Comparison of ENCODE assay signal across 8 mouse cellular contexts in genomic region chr10:85184201-85184963, GRCm38 (mm10). TPM values are rescaled to one million over a fixed set of nuclear protein-coding genes. Genes with fewer than 3 reads are reported as not detected.
A peak's percentile ranks its signal among the peaks of the same experiment; 100 is the strongest.
DNase-seq lines count a peak whose midpoint lies in the region; ATAC-seq and TF ChIP-seq lines count a peak whose summit lies in the region.

No protein-coding gene starts in this region.

- H3K27ac ChIP-seq in CH12.LX (ENCODE audit: insufficient read depth, low read depth): no peak overlapping the region
- H3K27ac ChIP-seq in embryonic facial prominence, embryonic 13.5 days: peak overlapping the region; percentile 94
- no peak overlapping the region for H3K27ac ChIP-seq in heart, embryonic 11.5 days (ENCODE audit: low read depth, low read length)
- H3K27ac ChIP-seq in lung, embryonic 15.5 days: peak overlapping the region; percentile 90

- ATAC-seq in embryonic facial prominence, embryonic 13.5 days (ENCODE audit: insufficient number of reproducible peaks, insufficient read depth, low FRiP score, low TSS enrichment, low read depth): 0 out of 2 replicates have a peak, but pooled peaks have one; percentile 1
- ATAC-seq in heart, embryonic 11.5 days (replicated peaks; ENCODE audit: insufficient number of reproducible peaks, low FRiP score, low TSS enrichment): peak; percentile 24
- peak; percentile 23 for ATAC-seq in lung, embryonic 15.5 days (ENCODE audit: borderline replicate concordance, extremely low read depth, low FRiP score, low TSS enrichment)
- ATAC-seq in neutrophil, adult 5-6 weeks (ENCODE audit: extremely low read depth, insufficient number of reproducible peaks, low FRiP score, poor library complexity, severe bottlenecking): peak; percentile 33

- DNase-seq in CH12.LX (ENCODE audit: extremely low read depth): peak; percentile 33
- peak; percentile 10 to 18 for DNase-seq in adrenal gland, postnatal 4 days (ENCODE audit: low spot score in 2 of 2)
- DNase-seq in kidney, postnatal 10 days: peak; percentile 58
- peak; percentile 66 for DNase-seq in thymus, postnatal 25 days

- under 1% methylated on average over 91 of the region's 95 CpGs for WGBS in embryonic facial prominence, embryonic 13.5 days
- whole genome bisulfite sequencing in heart, embryonic 11.5 days (ENCODE audit: insufficient replicate concordance): under 1% methylated on average over 91 of the region's 95 CpGs
- WGBS in lung, embryonic 15.5 days: under 1% methylated on average over 95 of the region's 95 CpGs

- no peak for TF ChIP-seq POLR2A in CH12.LX (IDR thresholded peaks at IDR 0.05; ENCODE audit: low read depth, low read length)

- dilution Hi-C loops in CH12.LX (cut with MboI; ENCODE audit: extremely low pct_ligation_motif_present, extremely low pct_unique_long_range_greater_than_20kb, low sequenced_read_pairs): no loop called here

- H3K36me3 ChIP-seq in CH12.LX (replicated peaks in 1 of 2; ENCODE audit: control insufficient read depth in 1 of 2, insufficient read depth in 1 of 2, low read length in 1 of 2): peaks cover 2 to 9% of the 10 kb centered on the region in 2 experiments
- no peaks in the 10 kb centered on the region for H3K36me3 ChIP-seq in embryonic facial prominence, embryonic 13.5 days
- no peaks in the 10 kb centered on the region for H3K36me3 ChIP-seq in heart, embryonic 11.5 days (ENCODE audit: control insufficient read depth, insufficient read depth, low read length)
- H3K36me3 ChIP-seq in lung, embryonic 15.5 days: no peaks in the 10 kb centered on the region

- H3K4me3 ChIP-seq in CH12.LX (replicated peaks in 1 of 3; ENCODE audit: low read depth in 2 of 3, low read length in 2 of 3, poor library complexity in 1 of 3): peak overlapping the region; percentile 66 to 87 (median 84)
- H3K4me3 ChIP-seq in embryonic facial prominence, embryonic 13.5 days: peak overlapping the region; percentile 88
- H3K4me3 ChIP-seq in heart, embryonic 11.5 days (ENCODE audit: low read depth, low read length): peak overlapping the region; percentile 79
- peak overlapping the region; percentile 78 for H3K4me3 ChIP-seq in lung, embryonic 15.5 days

- peak overlapping the region; percentile 79 for H3K9ac ChIP-seq in CH12.LX (ENCODE audit: insufficient read depth, low read depth)
- H3K9ac ChIP-seq in embryonic facial prominence, embryonic 13.5 days: peak overlapping the region; percentile 85
- H3K9ac ChIP-seq in heart, embryonic 11.5 days (ENCODE audit: low read depth, low read length): peak overlapping the region; percentile 91
- peak overlapping the region; percentile 89 for H3K9ac ChIP-seq in lung, embryonic 15.5 days

- in situ Hi-C loops in CH12.LX (cut with MboI; ENCODE audit: low pct_ligation_motif_present, low pct_unique_long_range_greater_than_20kb, low sequenced_read_pairs): no loop called here

- H3K79me2 ChIP-seq in CH12.LX (replicated peaks; ENCODE audit: control insufficient read depth, extremely low read depth, insufficient read depth, poor library complexity, severe bottlenecking): no peaks in the 10 kb centered on the region; the same call in 1 of the 2 replicates

- H3K9me3 ChIP-seq in CH12.LX (replicated peaks; ENCODE audit: low read length): no peaks in the 10 kb centered on the region
- H3K9me3 ChIP-seq in embryonic facial prominence, embryonic 13.5 days: no peaks in the 10 kb centered on the region
- H3K9me3 ChIP-seq in heart, embryonic 11.5 days (replicated peaks; ENCODE audit: control insufficient read depth, low read length): no peaks in the 10 kb centered on the region
- no peaks in the 10 kb centered on the region for H3K9me3 ChIP-seq in lung, embryonic 15.5 days

- no peak for TF ChIP-seq CTCF in CH12.LX (conservative IDR thresholded peaks at IDR 0.05 in 1 of 2, IDR thresholded peaks at IDR 0.05 in 1 of 2; ENCODE audit: low read depth in 2 of 2, low read length in 2 of 2)

- peak overlapping the region; percentile 87 for H3K4me2 ChIP-seq in CH12.LX (ENCODE audit: insufficient read depth, low read depth, poor library complexity, severe bottlenecking)
- peak overlapping the region; percentile 97 for H3K4me2 ChIP-seq in embryonic facial prominence, embryonic 13.5 days
- H3K4me2 ChIP-seq in heart, embryonic 11.5 days: peak overlapping the region; percentile 86
- H3K4me2 ChIP-seq in lung, embryonic 15.5 days: peak overlapping the region; percentile 98

- no peaks in the 10 kb centered on the region for H3K27me3 ChIP-seq in CH12.LX (replicated peaks)
- H3K27me3 ChIP-seq in embryonic facial prominence, embryonic 13.5 days: no peaks in the 10 kb centered on the region
- no peaks in the 10 kb centered on the region for H3K27me3 ChIP-seq in heart, embryonic 11.5 days (ENCODE audit: control insufficient read depth, insufficient read depth, low read length)
- no peaks in the 10 kb centered on the region for H3K27me3 ChIP-seq in lung, embryonic 15.5 days

- no peak for TF ChIP-seq RAD21 in CH12.LX (IDR thresholded peaks at IDR 0.05; ENCODE audit: low read depth, low read length)

- TF ChIP-seq EP300 in CH12.LX (IDR thresholded peaks at IDR 0.05; ENCODE audit: low read length): no peak

- H3K4me1 ChIP-seq in CH12.LX (ENCODE audit: control insufficient read depth in 1 of 2, insufficient read depth in 2 of 2): peaks cover 0 to 32% of the 10 kb centered on the region in 2 experiments; a peak in 2 of 4 replicates
- H3K4me1 ChIP-seq in embryonic facial prominence, embryonic 13.5 days: peaks cover 10% of the 10 kb centered on the region
- H3K4me1 ChIP-seq in heart, embryonic 11.5 days (ENCODE audit: control insufficient read depth, insufficient read depth, low read length): peaks cover 7% of the 10 kb centered on the region
- H3K4me1 ChIP-seq in lung, embryonic 15.5 days: peaks cover 10% of the 10 kb centered on the region

TF ChIP-seq in CH12.LX, 34 proteins besides CTCF, POLR2A, EP300 and RAD21:
- 0 out of 2 replicates have a peak, but pooled peaks have one; percentile 14 for TF ChIP-seq TBP (conservative IDR thresholded peaks at IDR 0.05; ENCODE audit: low read depth, low read length)
- TF ChIP-seq ETS1 (conservative IDR thresholded peaks at IDR 0.05; ENCODE audit: low read depth, low read length): no peak
- no peak for TF ChIP-seq USF1 (IDR thresholded peaks at IDR 0.05; ENCODE audit: low read depth, low read length)
- no peak for TF ChIP-seq MXI1 (IDR thresholded peaks at IDR 0.05; ENCODE audit: low read depth, low read length)
- TF ChIP-seq MAZ (IDR thresholded peaks at IDR 0.05; ENCODE audit: low read depth, low read length): 0 out of 2 replicates have a peak, but pooled peaks have one; percentile 2
- TF ChIP-seq RCOR1 (conservative IDR thresholded peaks at IDR 0.05; ENCODE audit: low read depth, low read length): no peak
- 0 out of 2 replicates have a peak, but pooled peaks have one; percentile 23 for TF ChIP-seq UBTF (IDR thresholded peaks at IDR 0.05; ENCODE audit: low read depth, low read length)

RNA-seq across cellular contexts. Expression of gene Cry1, which starts 0.5 kb away (rescaled TPM):
- 16.3 and 16.5 TPM in 2 replicates for total RNA-seq in CH12.LX (2012; rRNA removed)
- total RNA-seq in CH12.LX (2014; rRNA removed): 17.1 and 19.6 TPM in 2 replicates
- polyA plus RNA-seq in CH12.LX (2012; ENCODE audit: insufficient read length, low read depth): 19.1 and 19.8 TPM in 2 replicates
- 10 to 100 TPM; 18.8 to 19.5 TPM for total RNA-seq in adrenal gland, postnatal 4 days (2021)
- 33.9 and 34.5 TPM in 2 replicates for polyA plus RNA-seq in embryonic facial prominence, embryonic 13.5 days (2015; fragmentation: Nextera tagmentation; extraction: Ambion mirVana)
- 14.7 and 19.6 TPM in 2 replicates for polyA plus RNA-seq in heart, embryonic 11.5 days (2014; fragmentation: Nextera tagmentation; extraction: Ambion mirVana)
- polyA plus RNA-seq in lung, embryonic 15.5 days (2015; fragmentation: Nextera tagmentation; extraction: Ambion mirVana): 31.3 and 32.8 TPM in 2 replicates
- total RNA-seq in neutrophil, adult 5-6 weeks (2017): 19.4 and 26.1 TPM in 2 replicates

RNA-seq across cellular contexts. Expression of gene Mterf2, which starts 56.6 kb away (rescaled TPM):
- total RNA-seq in CH12.LX (2012; rRNA removed): 9.7 and 11.2 TPM in 2 replicates
- total RNA-seq in CH12.LX (2014; rRNA removed): 32.0 and 34.0 TPM in 2 replicates
- polyA plus RNA-seq in CH12.LX (2012; ENCODE audit: insufficient read length, low read depth): 10.7 and 18.4 TPM in 2 replicates
- total RNA-seq in adrenal gland, postnatal 4 days (2021): 10 to 100 TPM; 11.1 to 11.3 TPM
- 22.7 and 23.5 TPM in 2 replicates for polyA plus RNA-seq in embryonic facial prominence, embryonic 13.5 days (2015; fragmentation: Nextera tagmentation; extraction: Ambion mirVana)
- polyA plus RNA-seq in heart, embryonic 11.5 days (2014; fragmentation: Nextera tagmentation; extraction: Ambion mirVana): 15.1 and 17.0 TPM in 2 replicates
- 10.7 and 12.0 TPM in 2 replicates for polyA plus RNA-seq in lung, embryonic 15.5 days (2015; fragmentation: Nextera tagmentation; extraction: Ambion mirVana)
- total RNA-seq in neutrophil, adult 5-6 weeks (2017): 19.6 and 22.9 TPM in 2 replicates

Comparison
In these comparisons a context has a peak if more than half of its experiments do, and no peak if none do; other contexts are left out.
1. DNase-seq: peak in every context shown above with its lines; median percentile 66 in thymus, postnatal 25 days; 58 in kidney, postnatal 10 days; 33 in CH12.LX; 14 in adrenal gland, postnatal 4 days.
2. H3K27ac ChIP-seq: peak in embryonic facial prominence, embryonic 13.5 days (single experiment) and lung, embryonic 15.5 days (single experiment); none in CH12.LX (single experiment) and heart, embryonic 11.5 days (single experiment).
3. Peak in every context shown above with its lines, with median percentiles within 50 percentile points of each other: H3K4me2 ChIP-seq, H3K4me3 ChIP-seq, H3K9ac ChIP-seq and ATAC-seq.